Mouse (Mus musculus): ENCODE results near the gene Olfr676. TPM values are rescaled to one million over a fixed set of nuclear protein-coding genes. Genes with fewer than 3 reads are reported as not detected.
"Not testable (repeated sequence)": the region's sequence is repeated elsewhere in the genome, so short reads cannot be mapped to it uniquely, and the experiment has no call there.

Olfr676 gene
- polyA plus RNA-seq (2012; rRNA removed), result not detected in 2 replicates

DNA sequence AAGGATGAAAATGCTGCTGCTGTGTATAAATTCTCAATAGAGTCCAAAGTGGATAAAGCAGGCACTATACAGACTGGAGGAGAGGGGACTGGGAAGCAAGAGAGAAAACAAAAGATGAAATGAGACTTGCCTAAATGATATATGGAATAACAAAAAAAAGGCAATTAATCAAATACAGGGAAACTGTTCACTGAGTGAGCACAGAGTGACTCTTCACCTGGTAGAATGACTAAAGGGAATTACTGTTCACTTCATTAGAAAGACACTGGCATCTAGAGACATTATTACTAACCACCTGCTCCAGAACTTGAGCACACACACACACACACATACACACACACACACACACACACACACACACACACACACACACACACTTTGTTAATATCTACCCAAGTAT lies at the start of gene Olfr676:
TSS of gene Olfr676 (plus strand) at position 301 of the 400 bp plus-strand sequence.
- Histone ChIP-seq H3K4me1 (ENCODE audit: control insufficient read depth, insufficient read depth, insufficient read length) (no peaks in the 10 kb centered on the region), H3K4me3 (ENCODE audit: extremely low read depth, insufficient read depth, insufficient read length) (no peak within 1 kb of the TSS), H3K27ac (ENCODE audit: insufficient read depth, low read length) (no peak within 1 kb of the TSS), H3K27me3 (ENCODE audit: control insufficient read depth, insufficient read depth, low read length) (no peaks in the 10 kb centered on the region), H3K36me3 (ENCODE audit: control insufficient read depth, insufficient read depth, low read length) (no peaks in the 10 kb centered on the region)
- no peak for DNase-seq (ENCODE audit: low read depth in 1 of 2, low spot score in 2 of 2)
- TF ChIP-seq POLR2A (IDR thresholded peaks at IDR 0.05; ENCODE audit: low read depth, low read length) (no peak), CTCF (IDR thresholded peaks at IDR 0.05; ENCODE audit: extremely low read depth, insufficient read depth, insufficient read length, insufficient replicate concordance) (no peak)

DNA sequence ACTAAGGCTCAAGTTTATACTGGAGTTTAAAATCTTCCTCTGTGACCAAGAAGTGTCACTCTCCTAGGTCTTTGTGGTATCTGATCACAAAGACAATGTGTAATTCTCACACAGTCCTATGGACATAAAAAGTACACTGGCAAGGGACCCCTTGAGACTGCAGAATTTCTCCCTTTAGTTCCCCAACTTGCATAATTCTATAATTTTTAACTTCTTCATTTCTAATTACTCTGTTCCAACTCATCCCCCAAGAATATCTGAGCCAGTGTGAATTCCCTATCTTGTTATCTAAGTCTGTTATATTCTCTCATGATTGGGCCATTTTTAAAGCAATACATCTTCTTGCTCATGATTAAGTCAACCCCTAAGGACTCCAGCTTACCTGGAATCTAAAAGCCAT lies 30.6 kb upstream of the Olfr676 start, which contains the start of gene Olfr672:
TSS of gene Olfr672 (minus strand) at position 101 of the 400 bp plus-strand sequence.
- H3K4me3 ChIP-seq (ENCODE audit: extremely low read depth, insufficient read depth, insufficient read length), result no peak within 1 kb of the TSS
- no peak within 1 kb of the TSS for H3K27ac ChIP-seq (ENCODE audit: insufficient read depth, low read length)
- DNase-seq (ENCODE audit: low read depth in 1 of 2, low spot score in 2 of 2), result no peak
- H3K27me3 ChIP-seq (ENCODE audit: control insufficient read depth, insufficient read depth, low read length), result no peaks in the 10 kb centered on the region
- H3K4me1 ChIP-seq (ENCODE audit: control insufficient read depth, insufficient read depth, insufficient read length), result no peaks in the 10 kb centered on the region
- no peaks in the 10 kb centered on the region for H3K36me3 ChIP-seq (ENCODE audit: control insufficient read depth, insufficient read depth, low read length)
- TF ChIP-seq CTCF (IDR thresholded peaks at IDR 0.05; ENCODE audit: extremely low read depth, insufficient read depth, insufficient read length, insufficient replicate concordance), result no peak
- TF ChIP-seq POLR2A (IDR thresholded peaks at IDR 0.05; ENCODE audit: low read depth, low read length), result no peak

DNA sequence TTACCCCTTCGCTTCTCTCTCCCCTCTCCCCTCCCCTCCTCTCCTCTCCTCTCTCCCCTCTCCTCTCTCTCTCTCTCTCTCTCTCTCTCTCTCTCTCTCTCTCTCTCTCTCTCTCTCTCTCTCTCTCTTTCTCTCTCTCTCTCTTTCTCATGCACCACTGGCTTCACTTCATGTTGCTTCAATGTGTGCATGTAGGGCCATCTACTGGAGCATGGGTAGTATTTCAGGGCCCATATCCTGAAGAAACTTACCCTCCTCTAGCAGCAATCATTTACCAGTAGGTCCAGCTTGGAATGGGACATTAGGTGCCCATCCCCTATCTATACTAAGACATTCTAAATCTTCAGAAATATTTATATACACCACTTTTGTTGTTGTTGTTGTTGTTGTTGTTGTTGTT lies 10.0 kb upstream of the Olfr676 start:
- TF ChIP-seq CTCF (IDR thresholded peaks at IDR 0.05; ENCODE audit: extremely low read depth, insufficient read depth, insufficient read length, insufficient replicate concordance) (no peak), POLR2A (IDR thresholded peaks at IDR 0.05; ENCODE audit: low read depth, low read length) (no peak)
- no peak overlapping the region for H3K27ac ChIP-seq (ENCODE audit: insufficient read depth, low read length)
- 73% methylated on average over 1 of the region's 1 CpGs for whole genome bisulfite sequencing
- no peaks in the 10 kb centered on the region for H3K4me1 ChIP-seq (ENCODE audit: control insufficient read depth, insufficient read depth, insufficient read length)
- H3K27me3 ChIP-seq (ENCODE audit: control insufficient read depth, insufficient read depth, low read length), result no peaks in the 10 kb centered on the region
- no peaks in the 10 kb centered on the region for H3K36me3 ChIP-seq (ENCODE audit: control insufficient read depth, insufficient read depth, low read length)
- no peak for DNase-seq (ENCODE audit: low read depth in 1 of 2, low spot score in 2 of 2)
- H3K4me3 ChIP-seq (ENCODE audit: extremely low read depth, insufficient read depth, insufficient read length), result no peak overlapping the region

DNA sequence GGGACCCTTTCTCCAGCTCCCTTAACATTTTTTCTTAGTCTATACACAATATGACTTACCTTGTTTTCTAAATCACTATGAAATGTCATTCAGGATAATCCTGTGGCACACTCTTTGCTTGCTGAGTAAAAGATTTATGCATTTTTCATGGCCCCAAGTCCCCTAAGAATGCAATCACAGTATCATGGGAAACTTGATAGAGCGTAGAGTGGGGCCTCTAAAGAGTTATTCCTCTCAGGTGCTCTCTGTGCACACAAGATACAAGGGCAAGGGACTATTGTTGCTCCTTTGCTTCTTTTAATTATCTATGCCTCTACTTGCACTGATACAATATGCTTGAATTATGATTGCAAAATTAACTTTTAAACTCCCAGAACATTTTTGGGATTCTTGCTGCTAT lies 4.1 kb upstream of the Olfr676 start, which contains the start of gene Olfr675:
TSS of gene Olfr675 (minus strand) at position 101 of the 400 bp plus-strand sequence.
- no peak for DNase-seq (ENCODE audit: low read depth in 1 of 2, low spot score in 2 of 2)
- no peak within 1 kb of the TSS for H3K27ac ChIP-seq (ENCODE audit: insufficient read depth, low read length)
- no peak within 1 kb of the TSS for H3K4me3 ChIP-seq (ENCODE audit: extremely low read depth, insufficient read depth, insufficient read length)
- no peaks in the 10 kb centered on the region for H3K36me3 ChIP-seq (ENCODE audit: control insufficient read depth, insufficient read depth, low read length)
- TF ChIP-seq POLR2A (IDR thresholded peaks at IDR 0.05; ENCODE audit: low read depth, low read length) (no peak), CTCF (IDR thresholded peaks at IDR 0.05; ENCODE audit: extremely low read depth, insufficient read depth, insufficient read length, insufficient replicate concordance) (no peak)
- H3K4me1 ChIP-seq (ENCODE audit: control insufficient read depth, insufficient read depth, insufficient read length), result no peaks in the 10 kb centered on the region
- H3K27me3 ChIP-seq (ENCODE audit: control insufficient read depth, insufficient read depth, low read length), result no peaks in the 10 kb centered on the region
- 85% methylated on average over 1 of the region's 1 CpGs for WGBS

DNA sequence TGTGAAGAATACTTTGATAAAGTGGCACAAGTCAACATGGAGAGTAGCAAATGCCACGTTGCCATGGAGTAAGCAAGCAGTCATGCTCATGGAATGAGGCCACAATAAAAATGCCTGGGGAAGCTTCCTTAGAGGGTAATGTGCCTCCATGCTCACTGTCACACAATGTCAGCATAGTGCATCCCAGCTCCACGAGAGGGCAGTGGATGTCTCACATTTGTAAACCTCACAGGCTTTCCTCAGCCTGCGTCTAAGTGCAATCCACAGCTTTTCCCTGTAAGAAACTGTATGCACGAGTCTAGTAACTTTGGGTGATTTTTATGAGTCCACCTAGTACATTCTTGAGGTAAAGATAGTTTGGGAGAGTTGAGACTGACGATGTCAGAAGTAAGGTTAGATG lies 1.3 kb downstream of the Olfr676 start:
- H3K4me1 ChIP-seq (ENCODE audit: control insufficient read depth, insufficient read depth, insufficient read length); H3K36me3 ChIP-seq (ENCODE audit: control insufficient read depth, insufficient read depth, low read length); H3K27me3 ChIP-seq (ENCODE audit: control insufficient read depth, insufficient read depth, low read length); H3K4me3 ChIP-seq (ENCODE audit: extremely low read depth, insufficient read depth, insufficient read length); DNase-seq (ENCODE audit: low read depth in 1 of 2, low spot score in 2 of 2); H3K27ac ChIP-seq (ENCODE audit: insufficient read depth, low read length): not testable (repeated sequence)
- 57% methylated on average over 5 of the region's 5 CpGs for WGBS

DNA sequence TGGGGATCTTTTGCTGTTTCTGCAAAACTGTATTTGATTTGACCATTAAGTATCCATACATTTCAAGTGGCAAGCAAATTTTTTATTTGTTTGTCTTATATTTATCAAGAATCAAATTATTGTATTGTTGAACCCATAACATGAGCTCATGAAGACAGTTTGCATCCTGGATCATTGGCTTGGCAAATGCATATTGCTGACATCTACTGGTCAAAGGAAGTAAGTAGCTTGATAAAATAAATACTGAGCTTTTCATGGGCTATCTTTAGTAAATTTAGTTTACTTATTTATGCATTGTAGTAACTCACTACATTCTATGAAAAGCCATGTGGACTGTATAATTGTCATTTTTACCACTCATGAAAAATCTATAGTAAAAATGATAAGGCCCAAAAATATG lies 26.5 kb downstream of the Olfr676 start:
- no peak overlapping the region for H3K4me3 ChIP-seq (ENCODE audit: extremely low read depth, insufficient read depth, insufficient read length)
- no peaks in the 10 kb centered on the region for H3K36me3 ChIP-seq (ENCODE audit: control insufficient read depth, insufficient read depth, low read length)
- no peak for DNase-seq (ENCODE audit: low read depth in 1 of 2, low spot score in 2 of 2)
- H3K4me1 ChIP-seq (ENCODE audit: control insufficient read depth, insufficient read depth, insufficient read length), result no peaks in the 10 kb centered on the region
- H3K27me3 ChIP-seq (ENCODE audit: control insufficient read depth, insufficient read depth, low read length), result no peaks in the 10 kb centered on the region
- TF ChIP-seq POLR2A (IDR thresholded peaks at IDR 0.05; ENCODE audit: low read depth, low read length), result no peak
- TF ChIP-seq CTCF (IDR thresholded peaks at IDR 0.05; ENCODE audit: extremely low read depth, insufficient read depth, insufficient read length, insufficient replicate concordance), result no peak
- no peak overlapping the region for H3K27ac ChIP-seq (ENCODE audit: insufficient read depth, low read length)

DNA sequence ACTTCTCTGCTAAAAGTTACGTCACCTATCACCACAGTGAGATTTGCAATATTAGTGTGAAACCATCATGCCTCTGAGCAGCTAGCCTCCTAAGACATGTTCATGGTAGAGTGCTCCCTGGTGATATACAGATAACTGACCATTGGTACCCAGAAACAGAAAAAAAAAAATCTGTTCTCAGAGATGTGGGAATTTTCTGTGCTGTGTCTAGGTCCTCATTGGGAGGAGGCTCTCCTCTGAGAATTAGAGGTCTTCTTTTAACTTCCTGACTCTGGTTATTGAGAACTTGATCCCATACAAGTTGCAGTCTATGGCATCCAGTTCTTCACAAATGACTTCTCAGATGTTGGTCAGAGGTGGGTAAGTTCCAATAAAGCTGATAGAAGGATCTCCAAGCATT lies 31.7 kb downstream of the Olfr676 start, which contains the start of gene Olfr678:
TSS of gene Olfr678 (plus strand) at position 301 of the 400 bp plus-strand sequence.
- Histone ChIP-seq H3K4me1 (ENCODE audit: control insufficient read depth, insufficient read depth, insufficient read length) (no peaks in the 10 kb centered on the region), H3K36me3 (ENCODE audit: control insufficient read depth, insufficient read depth, low read length) (no peaks in the 10 kb centered on the region), H3K27ac (ENCODE audit: insufficient read depth, low read length) (no peak within 1 kb of the TSS), H3K4me3 (ENCODE audit: extremely low read depth, insufficient read depth, insufficient read length) (no peak within 1 kb of the TSS), H3K27me3 (ENCODE audit: control insufficient read depth, insufficient read depth, low read length) (no peaks in the 10 kb centered on the region)
- TF ChIP-seq CTCF (IDR thresholded peaks at IDR 0.05; ENCODE audit: extremely low read depth, insufficient read depth, insufficient read length, insufficient replicate concordance) (no peak), POLR2A (IDR thresholded peaks at IDR 0.05; ENCODE audit: low read depth, low read length) (no peak)
- WGBS, result 89% methylated on average over 1 of the region's 1 CpGs
- DNase-seq (ENCODE audit: low read depth in 1 of 2, low spot score in 2 of 2), result no peak
